Mouse (Mus musculus) layer of hippocampus, postnatal 10 days (tissue): ENCODE data around the gene Pgap3. TPM values are rescaled to one million over a fixed set of nuclear protein-coding genes. Genes with fewer than 3 reads are reported as not detected.
A peak's percentile ranks its signal among the peaks of the same experiment; 100 is the strongest.
"Not testable (repeated sequence)": the region's sequence is repeated elsewhere in the genome, so short reads cannot be mapped to it uniquely, and the experiment has no call there.

ENCODE experiments used
- DNase-seq, 2 experiments: peaks; one replicate each; pipeline ENCODE4 v3.0.0; 2021; ENCODE audit warnings: low spot score in 2 of 2
- total RNA-seq, 2 experiments: library from RNA; stranded (reverse); gene quantifications; 2 replicates each; pipeline ENCODE4 v1.2.3; 2021

Gene Pgap3
- total RNA-seq, 2 experiments from 2014 or later = 8.9 to 10.1 TPM

GRCm38 (mm10) chr11:98383261-98384030, 16.8 kb downstream of the Pgap3 start, which contains the start of gene Tcap:
Gene Tcap, plus strand, starts transcription at chr11:98383811.
- no peak for DNase-seq

- DNase-seq = not testable (repeated sequence)
These were observed 17.9 kb downstream of the Pgap3 start for GRCm38 (mm10) chr11:98382405-98382804.

GRCm38 (mm10) chr11:98381651-98382050, 18.6 kb downstream of the Pgap3 start:
- no peak for DNase-seq

- DNase-seq = peak in 1 of 2 experiments; percentile 40
These were observed 20.2 kb downstream of the Pgap3 start for GRCm38 (mm10) chr11:98380106-98380505.

- no peak for DNase-seq
These were observed 20.9 kb downstream of the Pgap3 start for GRCm38 (mm10) chr11:98379379-98379778.

GRCm38 (mm10) chr11:98377787-98378186, 22.5 kb downstream of the Pgap3 start:
- no peak for DNase-seq

GRCm38 (mm10) chr11:98376756-98377155, 23.5 kb downstream of the Pgap3 start:
- DNase-seq = no peak

GRCm38 (mm10) chr11:98374266-98374665, 26.0 kb downstream of the Pgap3 start:
- no peak for DNase-seq

GRCm38 (mm10) chr11:98373244-98373643, 27.0 kb downstream of the Pgap3 start:
- DNase-seq = no peak

- DNase-seq = peak; percentile 69 to 71
These were observed 27.9 kb downstream of the Pgap3 start for GRCm38 (mm10) chr11:98372406-98372805.

GRCm38 (mm10) chr11:98371556-98372240, 28.6 kb downstream of the Pgap3 start:
- DNase-seq = peak; percentile 44 to 52

GRCm38 (mm10) chr11:98370588-98370987, 29.7 kb downstream of the Pgap3 start:
- no peak for DNase-seq

GRCm38 (mm10) chr11:98369337-98369736, 31.0 kb downstream of the Pgap3 start:
- DNase-seq = peak; percentile 37 to 39

- DNase-seq = no peak
These were observed 32.5 kb downstream of the Pgap3 start for GRCm38 (mm10) chr11:98367863-98368186.

- DNase-seq = peak in 1 of 2 experiments; percentile 42
These were observed 33.0 kb downstream of the Pgap3 start for GRCm38 (mm10) chr11:98367171-98367862.

GRCm38 (mm10) chr11:98366290-98366689, 34.0 kb downstream of the Pgap3 start:
- DNase-seq = no peak

GRCm38 (mm10) chr11:98364410-98364809, 35.9 kb downstream of the Pgap3 start:
- DNase-seq = no peak

GRCm38 (mm10) chr11:98363817-98364216, 36.5 kb downstream of the Pgap3 start:
- no peak for DNase-seq

- DNase-seq = no peak
These were observed 39.3 kb downstream of the Pgap3 start for GRCm38 (mm10) chr11:98360866-98361521.

- peak; percentile 86 to 87 for DNase-seq
These were observed 41.9 kb downstream of the Pgap3 start, which contains the start of gene Stard3 for GRCm38 (mm10) chr11:98358161-98359083. Gene Stard3, plus strand, starts transcription at chr11:98358368.
